Mouse (Mus musculus): ENCODE measurements around the gene Tle6. TPM values are rescaled to one million over a fixed set of nuclear protein-coding genes. Genes with fewer than 3 reads are reported as not detected.

Gene Tle6
- polyA plus RNA-seq, 1 experiment, result 14.3 TPM

GRCm38 (mm10) chr10:81605974-81606751 is 5.3 kb upstream of the Tle6 start, which contains the start of gene BC025920:
Gene BC025920 (plus strand): TSS chr10:81606270.
- Histone ChIP-seq H3K4me3 (ENCODE audit: extremely low read depth, insufficient read depth, insufficient read length) (peak within 1 kb of the TSS; percentile 68), H3K36me3 (ENCODE audit: control insufficient read depth, insufficient read depth, low read length) (no peaks in the 10 kb centered on the region), H3K27me3 (ENCODE audit: control insufficient read depth, insufficient read depth, low read length) (no peaks in the 10 kb centered on the region), H3K27ac (ENCODE audit: insufficient read depth, low read length) (peak within 1 kb of the TSS; percentile 76), H3K4me1 (ENCODE audit: control insufficient read depth, insufficient read depth, insufficient read length) (peaks cover 16% of the 10 kb centered on the region)
- WGBS, result 2% methylated on average over 39 of the region's 39 CpGs
- peak; percentile 41 for TF ChIP-seq POLR2A (IDR thresholded peaks at IDR 0.05; ENCODE audit: low read depth, low read length)
- no peak for TF ChIP-seq CTCF (IDR thresholded peaks at IDR 0.05; ENCODE audit: extremely low read depth, insufficient read depth, insufficient read length, insufficient replicate concordance)
- peak; percentile 90 to 92 for DNase-seq (ENCODE audit: low read depth in 1 of 2, low spot score in 2 of 2)

DNA sequence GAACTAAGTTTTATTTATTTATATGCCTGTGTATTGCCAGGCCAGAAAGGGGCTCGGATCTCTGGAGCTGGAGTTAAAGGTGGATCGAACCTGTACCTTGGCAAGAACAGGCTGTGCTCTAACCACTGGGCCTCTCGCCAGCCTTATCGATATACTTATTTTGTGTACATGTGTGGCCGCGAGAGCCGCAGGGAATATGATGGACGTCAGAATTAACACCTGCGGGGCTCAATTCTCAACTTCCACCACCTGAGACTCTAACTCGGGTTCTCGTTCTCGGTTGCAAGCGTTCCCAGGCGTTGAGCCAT is 4.7 kb upstream of the Tle6 start:
- Histone ChIP-seq H3K4me1 (ENCODE audit: control insufficient read depth, insufficient read depth, insufficient read length) (peaks cover 19% of the 10 kb centered on the region), H3K27me3 (ENCODE audit: control insufficient read depth, insufficient read depth, low read length) (no peaks in the 10 kb centered on the region), H3K4me3 (ENCODE audit: extremely low read depth, insufficient read depth, insufficient read length) (peak overlapping the region; percentile 53), H3K36me3 (ENCODE audit: control insufficient read depth, insufficient read depth, low read length) (no peaks in the 10 kb centered on the region), H3K27ac (ENCODE audit: insufficient read depth, low read length) (peak overlapping the region; percentile 76)
- 3% methylated on average over 14 of the region's 14 CpGs for WGBS
- TF ChIP-seq POLR2A (IDR thresholded peaks at IDR 0.05; ENCODE audit: low read depth, low read length) (no peak), CTCF (IDR thresholded peaks at IDR 0.05; ENCODE audit: extremely low read depth, insufficient read depth, insufficient read length, insufficient replicate concordance) (no peak)
- no peak for DNase-seq (ENCODE audit: low read depth in 1 of 2, low spot score in 2 of 2)

- H3K27ac ChIP-seq (ENCODE audit: insufficient read depth, low read length), result peak overlapping the region; percentile 76
- no peaks in the 10 kb centered on the region for H3K36me3 ChIP-seq (ENCODE audit: control insufficient read depth, insufficient read depth, low read length)
- TF ChIP-seq CTCF (IDR thresholded peaks at IDR 0.05; ENCODE audit: extremely low read depth, insufficient read depth, insufficient read length, insufficient replicate concordance) (peak; percentile 92), POLR2A (IDR thresholded peaks at IDR 0.05; ENCODE audit: low read depth, low read length) (no peak)
- peak overlapping the region; percentile 53; the same call in 1 of the 2 replicates for H3K4me3 ChIP-seq (ENCODE audit: extremely low read depth, insufficient read depth, insufficient read length)
- peaks cover 20% of the 10 kb centered on the region for H3K4me1 ChIP-seq (ENCODE audit: control insufficient read depth, insufficient read depth, insufficient read length)
- H3K27me3 ChIP-seq (ENCODE audit: control insufficient read depth, insufficient read depth, low read length), result no peaks in the 10 kb centered on the region
- WGBS, result 3% methylated on average over 29 of the region's 29 CpGs
- peak; percentile 73 to 74 for DNase-seq (ENCODE audit: low read depth in 1 of 2, low spot score in 2 of 2)
Observed at GRCm38 (mm10) chr10:81604968-81605665, 4.2 kb upstream of the Tle6 start.

DNA sequence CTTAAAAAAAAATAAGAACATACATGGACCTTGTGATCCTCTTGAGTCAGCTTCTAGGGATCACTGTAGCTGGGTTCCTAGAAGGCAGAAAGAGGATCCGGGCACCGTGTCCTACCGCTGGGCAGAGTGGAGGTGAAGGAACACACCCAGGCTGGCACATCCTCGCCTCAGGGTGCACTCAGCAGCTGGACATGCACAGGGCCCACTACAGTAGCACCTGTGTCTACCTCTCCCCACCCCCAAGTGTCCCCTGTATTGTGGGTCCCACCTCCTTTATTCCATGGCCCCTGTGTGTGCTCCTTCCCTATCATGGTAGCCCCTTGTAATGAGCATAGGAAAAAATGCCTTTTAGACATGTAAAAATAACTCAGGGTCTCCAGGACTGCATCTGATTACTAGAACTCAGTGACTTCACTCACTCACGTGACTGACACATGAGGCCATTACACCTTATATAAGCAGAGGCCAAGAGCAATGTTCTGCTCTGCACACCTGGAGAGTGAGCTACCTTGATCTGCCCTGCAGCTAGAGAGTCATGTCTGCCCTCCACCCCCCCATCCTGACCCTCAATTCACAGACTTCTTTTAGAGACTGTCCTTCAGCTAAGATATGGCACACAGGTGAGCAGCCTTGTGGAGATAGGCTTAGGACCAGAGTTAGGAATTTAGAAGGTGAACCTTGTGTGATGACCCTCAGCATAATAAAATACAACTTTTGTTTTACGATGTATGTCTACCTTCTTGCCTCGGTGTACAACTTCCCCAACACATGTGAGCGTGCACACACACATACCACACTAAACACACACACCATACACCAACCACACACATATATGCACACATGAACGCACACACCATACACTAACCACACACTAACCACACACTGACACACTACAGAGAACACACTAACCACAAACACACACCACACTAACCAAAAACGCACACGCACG is 3.4 kb upstream of the Tle6 start:
- H3K27ac ChIP-seq (ENCODE audit: insufficient read depth, low read length), result peak overlapping the region; percentile 4; the same call in 1 of the 2 replicates
- no peak for DNase-seq (ENCODE audit: low read depth in 1 of 2, low spot score in 2 of 2)
- H3K4me1 ChIP-seq (ENCODE audit: control insufficient read depth, insufficient read depth, insufficient read length), result peaks cover 20% of the 10 kb centered on the region
- no peak for TF ChIP-seq POLR2A (IDR thresholded peaks at IDR 0.05; ENCODE audit: low read depth, low read length)
- no peak for TF ChIP-seq CTCF (IDR thresholded peaks at IDR 0.05; ENCODE audit: extremely low read depth, insufficient read depth, insufficient read length, insufficient replicate concordance)
- WGBS, result 42% methylated on average over 12 of the region's 12 CpGs
- no peaks in the 10 kb centered on the region for H3K27me3 ChIP-seq (ENCODE audit: control insufficient read depth, insufficient read depth, low read length)
- H3K36me3 ChIP-seq (ENCODE audit: control insufficient read depth, insufficient read depth, low read length), result no peaks in the 10 kb centered on the region
- H3K4me3 ChIP-seq (ENCODE audit: extremely low read depth, insufficient read depth, insufficient read length), result no peak overlapping the region; the same call in 1 of the 2 replicates

GRCm38 (mm10) chr10:81602741-81603151 is 1.9 kb upstream of the Tle6 start:
- no peaks in the 10 kb centered on the region for H3K27me3 ChIP-seq (ENCODE audit: control insufficient read depth, insufficient read depth, low read length)
- no peak overlapping the region for H3K4me3 ChIP-seq (ENCODE audit: extremely low read depth, insufficient read depth, insufficient read length)
- WGBS, result 24% methylated on average over 4 of the region's 4 CpGs
- DNase-seq (ENCODE audit: low read depth in 1 of 2, low spot score in 2 of 2), result peak in 1 of 2 experiments; percentile 61
- TF ChIP-seq CTCF (IDR thresholded peaks at IDR 0.05; ENCODE audit: extremely low read depth, insufficient read depth, insufficient read length, insufficient replicate concordance) (no peak), POLR2A (IDR thresholded peaks at IDR 0.05; ENCODE audit: low read depth, low read length) (no peak)
- peaks cover 23% of the 10 kb centered on the region for H3K4me1 ChIP-seq (ENCODE audit: control insufficient read depth, insufficient read depth, insufficient read length)
- no peak overlapping the region for H3K27ac ChIP-seq (ENCODE audit: insufficient read depth, low read length)
- H3K36me3 ChIP-seq (ENCODE audit: control insufficient read depth, insufficient read depth, low read length), result no peaks in the 10 kb centered on the region

GRCm38 (mm10) chr10:81601396-81601905 is 578 bp upstream of the Tle6 start:
- Histone ChIP-seq H3K4me1 (ENCODE audit: control insufficient read depth, insufficient read depth, insufficient read length) (peaks cover 28% of the 10 kb centered on the region), H3K4me3 (ENCODE audit: extremely low read depth, insufficient read depth, insufficient read length) (peak overlapping the region; percentile 42; the same call in 1 of the 2 replicates), H3K36me3 (ENCODE audit: control insufficient read depth, insufficient read depth, low read length) (no peaks in the 10 kb centered on the region), H3K27me3 (ENCODE audit: control insufficient read depth, insufficient read depth, low read length) (peaks cover 2% of the 10 kb centered on the region; the same call in 1 of the 2 replicates), H3K27ac (ENCODE audit: insufficient read depth, low read length) (no peak overlapping the region)
- TF ChIP-seq POLR2A (IDR thresholded peaks at IDR 0.05; ENCODE audit: low read depth, low read length), result no peak
- TF ChIP-seq CTCF (IDR thresholded peaks at IDR 0.05; ENCODE audit: extremely low read depth, insufficient read depth, insufficient read length, insufficient replicate concordance), result no peak
- no peak for DNase-seq (ENCODE audit: low read depth in 1 of 2, low spot score in 2 of 2)
- WGBS, result 29% methylated on average over 7 of the region's 7 CpGs
